In genomic region chr11:107379965-107380364, GRCm38 (mm10) we compare ENCODE assay signal across 10 mouse cellular contexts.
DNase-seq lines count a peak whose midpoint lies in the region; ATAC-seq and TF ChIP-seq lines count a peak whose summit lies in the region.
"Had no signal": no experiment of that assay in that cellular context is flagged by ENCODE, and none has a peak within 500 bp of the region (broad histone marks: within the 10 kb centered on the region; RNA-seq: fewer than 3 reads in every experiment).

No protein-coding gene starts in this region.

- H3K27me3 ChIP-seq in liver, embryonic 15.5 days = no peaks in the 10 kb centered on the region
- H3K27me3 ChIP-seq: limb, embryonic 15.5 days had no signal

- H3K9ac ChIP-seq in liver, embryonic 15.5 days = no peak overlapping the region
- H3K9ac ChIP-seq: limb, embryonic 15.5 days had no signal

- no peaks in the 10 kb centered on the region for H3K9me3 ChIP-seq in liver, embryonic 15.5 days (replicated peaks)
- H3K9me3 ChIP-seq: limb, embryonic 15.5 days had no signal

- intact Hi-C loops in gastrocnemius, adult 2 months (cut with DNase I) = no loop called here
- intact Hi-C loops in gastrocnemius, postnatal 14 days (cut with DNase I; ENCODE audit: low total_unique reads) = loop anchor here (10.0 kb wide), 1 partner anchor 105 kb away; no protein-coding TSS in a partner anchor
- intact Hi-C loops in heart, postnatal 25 days (cut with DNase I) = loop anchor here (2.0 to 5.0 kb wide), 3 partner anchors 41 to 103 kb away; no protein-coding TSS in a partner anchor

- peaks cover 14% of the 10 kb centered on the region for H3K4me1 ChIP-seq in liver, embryonic 15.5 days (replicated peaks)

- no peak for TF ChIP-seq CTCF in gastrocnemius, adult 2 months (IDR thresholded peaks at IDR 0.05)

- peak overlapping the region; percentile 26 for H3K4me3 ChIP-seq in gastrocnemius, adult 2 months
- no peak overlapping the region for H3K4me3 ChIP-seq in liver, embryonic 15.5 days (replicated peaks)
- H3K4me3 ChIP-seq: limb, embryonic 15.5 days had no signal

- 76% methylated on average over 9 of the region's 9 CpGs for WGBS in liver, embryonic 15.5 days (ENCODE audit: insufficient replicate concordance)

- peak overlapping the region; percentile 73 for H3K27ac ChIP-seq in gastrocnemius, adult 2 months
- peak overlapping the region; percentile 19; the same call in 1 of the 2 replicates for H3K27ac ChIP-seq in liver, embryonic 15.5 days (replicated peaks)
- H3K27ac ChIP-seq: limb, embryonic 15.5 days had no signal

- no peak overlapping the region for H3K4me2 ChIP-seq in liver, embryonic 15.5 days
- H3K4me2 ChIP-seq: limb, embryonic 15.5 days had no signal

- H3K36me3 ChIP-seq in liver, embryonic 15.5 days (replicated peaks) = no peaks in the 10 kb centered on the region
- H3K36me3 ChIP-seq: limb, embryonic 15.5 days had no signal

- ATAC-seq in liver, embryonic 15.5 days (ENCODE audit: insufficient read depth) = no peak
- ATAC-seq: intestine, postnatal 0 days had no signal

- peak; percentile 33 for DNase-seq in gastrocnemius, adult 2 months
- DNase-seq in gastrocnemius, postnatal 14 days = no peak
- DNase-seq in adipocyte (ENCODE audit: low spot score) = peak; percentile 26
- DNase-seq in heart, postnatal 25 days (ENCODE audit: low spot score) = peak; percentile 7
- DNase-seq in retina, postnatal 1 day = no peak
- no peak for DNase-seq in thymus, postnatal 36 days
- DNase-seq in frontal cortex, postnatal 36 days (ENCODE audit: low spot score in 2 of 2) = no peak

Comparison
In these comparisons a context has a peak if more than half of its experiments do, and no peak if none do; other contexts are left out.
1. DNase-seq: peak in gastrocnemius, adult 2 months (single experiment), adipocyte (single experiment) and heart, postnatal 25 days (single experiment); none in gastrocnemius, postnatal 14 days (single experiment), retina, postnatal 1 day (single experiment), thymus, postnatal 36 days (0 of 2) and frontal cortex, postnatal 36 days (0 of 2).